Mouse (Mus musculus): Measurements from ENCODE around the gene Kif17. TPM values are rescaled to one million over a fixed set of nuclear protein-coding genes. Genes with fewer than 3 reads are reported as not detected.

Kif17 gene
- polyA plus RNA-seq, 1 experiment from 2014 or later: 3.2 TPM

GRCm38 (mm10) chr4:138316369-138316768, 66.1 kb downstream of the Kif17 start:
- H3K27ac ChIP-seq: no peak overlapping the region
- WGBS: 90% methylated on average over 6 of the region's 6 CpGs
- no peak overlapping the region for H3K4me3 ChIP-seq (replicated peaks; ENCODE audit: low read length)
- H3K4me1 ChIP-seq (replicated peaks; ENCODE audit: control insufficient read depth, insufficient read depth, low read length): no peaks in the 10 kb centered on the region
- no peak for ATAC-seq (ENCODE audit: low FRiP score)
- peaks cover 67% of the 10 kb centered on the region for H3K36me3 ChIP-seq (replicated peaks; ENCODE audit: control insufficient read depth, insufficient read depth)
- H3K9ac ChIP-seq: no peak overlapping the region
- H3K27me3 ChIP-seq (ENCODE audit: control insufficient read depth, insufficient read depth, low read length): no peaks in the 10 kb centered on the region
- H3K4me2 ChIP-seq (replicated peaks): no peak overlapping the region
- no peaks in the 10 kb centered on the region for H3K9me3 ChIP-seq (ENCODE audit: control insufficient read depth, low read length)
- no peak for DNase-seq (ENCODE audit: low spot score)

- no peaks in the 10 kb centered on the region for H3K27me3 ChIP-seq (ENCODE audit: control insufficient read depth, insufficient read depth, low read length)
- H3K9ac ChIP-seq: no peak overlapping the region
- H3K4me2 ChIP-seq (replicated peaks): no peak overlapping the region
- H3K4me3 ChIP-seq (replicated peaks; ENCODE audit: low read length): no peak overlapping the region
- no peaks in the 10 kb centered on the region for H3K9me3 ChIP-seq (ENCODE audit: control insufficient read depth, low read length)
- H3K36me3 ChIP-seq (replicated peaks; ENCODE audit: control insufficient read depth, insufficient read depth): peaks cover 44% of the 10 kb centered on the region
- no peak overlapping the region for H3K27ac ChIP-seq
- ATAC-seq (ENCODE audit: low FRiP score) (0 out of 2 replicates have a peak, but pooled peaks have one; percentile 49), DNase-seq (ENCODE audit: low spot score) (peak; percentile 56)
- H3K4me1 ChIP-seq (replicated peaks; ENCODE audit: control insufficient read depth, insufficient read depth, low read length): peaks cover 8% of the 10 kb centered on the region
- WGBS: 49% methylated on average over 6 of the region's 6 CpGs
Observed at GRCm38 (mm10) chr4:138318509-138319266, 68.5 kb downstream of the Kif17 start.

GRCm38 (mm10) chr4:138319508-138319907, 69.3 kb downstream of the Kif17 start:
- Histone ChIP-seq H3K9ac (no peak overlapping the region), H3K27ac (no peak overlapping the region), H3K36me3 (replicated peaks; ENCODE audit: control insufficient read depth, insufficient read depth) (peaks cover 36% of the 10 kb centered on the region), H3K27me3 (ENCODE audit: control insufficient read depth, insufficient read depth, low read length) (no peaks in the 10 kb centered on the region), H3K4me3 (replicated peaks; ENCODE audit: low read length) (no peak overlapping the region), H3K4me2 (replicated peaks) (no peak overlapping the region), H3K4me1 (replicated peaks; ENCODE audit: control insufficient read depth, insufficient read depth, low read length) (peaks cover 14% of the 10 kb centered on the region), H3K9me3 (ENCODE audit: control insufficient read depth, low read length) (no peaks in the 10 kb centered on the region)
- ATAC-seq (ENCODE audit: low FRiP score) (no peak), DNase-seq (ENCODE audit: low spot score) (peak; percentile 87)
- WGBS: 31% methylated on average over 10 of the region's 10 CpGs

DNA sequence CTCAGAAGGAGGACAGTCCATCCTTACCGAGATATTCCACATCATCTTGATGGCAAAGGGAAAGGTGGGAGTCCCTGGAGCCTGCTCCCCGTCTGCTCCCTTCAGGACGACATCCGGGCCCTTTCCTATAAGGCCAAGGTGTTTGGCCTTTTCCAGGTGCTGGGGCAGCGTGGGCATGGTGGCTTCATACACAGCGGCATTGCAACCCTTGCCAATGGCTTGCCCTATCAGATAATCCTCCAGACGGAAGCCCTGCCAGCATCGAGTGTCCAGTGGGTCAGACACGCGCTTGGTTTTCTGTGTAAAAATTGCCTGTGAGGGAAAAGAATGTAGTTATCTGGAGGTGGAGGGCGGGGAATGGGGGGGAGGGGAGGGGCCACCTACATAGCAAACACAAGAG, 70.5 kb downstream of the Kif17 start:
- Histone ChIP-seq H3K9ac (no peak overlapping the region), H3K4me2 (replicated peaks) (no peak overlapping the region), H3K36me3 (replicated peaks; ENCODE audit: control insufficient read depth, insufficient read depth) (peaks cover 24% of the 10 kb centered on the region), H3K4me3 (replicated peaks; ENCODE audit: low read length) (no peak overlapping the region), H3K4me1 (replicated peaks; ENCODE audit: control insufficient read depth, insufficient read depth, low read length) (peaks cover 18% of the 10 kb centered on the region), H3K27me3 (ENCODE audit: control insufficient read depth, insufficient read depth, low read length) (no peaks in the 10 kb centered on the region), H3K27ac (no peak overlapping the region), H3K9me3 (ENCODE audit: control insufficient read depth, low read length) (no peaks in the 10 kb centered on the region)
- WGBS: 88% methylated on average over 11 of the region's 11 CpGs
- ATAC-seq (ENCODE audit: low FRiP score): no peak
- DNase-seq (ENCODE audit: low spot score): no peak

GRCm38 (mm10) chr4:138321488-138321887, 71.3 kb downstream of the Kif17 start:
- Histone ChIP-seq H3K4me3 (replicated peaks; ENCODE audit: low read length) (no peak overlapping the region), H3K4me1 (replicated peaks; ENCODE audit: control insufficient read depth, insufficient read depth, low read length) (peaks cover 18% of the 10 kb centered on the region), H3K9me3 (ENCODE audit: control insufficient read depth, low read length) (no peaks in the 10 kb centered on the region), H3K27me3 (ENCODE audit: control insufficient read depth, insufficient read depth, low read length) (no peaks in the 10 kb centered on the region), H3K27ac (no peak overlapping the region), H3K4me2 (replicated peaks) (no peak overlapping the region), H3K9ac (no peak overlapping the region), H3K36me3 (replicated peaks; ENCODE audit: control insufficient read depth, insufficient read depth) (peaks cover 19% of the 10 kb centered on the region)
- 81% methylated on average over 7 of the region's 7 CpGs for whole genome bisulfite sequencing
- no peak for DNase-seq (ENCODE audit: low spot score)
- no peak for ATAC-seq (ENCODE audit: low FRiP score)

DNA sequence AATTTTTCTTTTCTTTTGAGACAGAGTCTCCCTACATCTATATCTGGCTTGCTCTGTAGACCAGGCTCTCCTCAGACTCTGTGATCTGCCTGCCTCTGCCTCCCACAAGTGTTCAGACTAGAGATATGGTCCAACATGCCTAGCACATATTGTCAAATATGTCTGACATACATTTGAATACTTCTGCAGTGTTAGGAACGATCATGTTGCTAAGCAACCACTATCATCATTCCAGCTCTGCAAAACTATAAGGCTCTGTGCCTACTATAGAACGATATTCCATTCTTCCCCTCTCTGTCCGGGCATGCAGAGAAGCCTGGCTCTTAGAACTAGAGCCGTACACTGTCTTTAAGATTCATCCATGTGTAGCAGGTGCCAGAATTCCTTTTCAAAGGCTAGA, 72.5 kb downstream of the Kif17 start:
- WGBS: 17% methylated on average over 4 of the region's 4 CpGs
- peaks cover 9% of the 10 kb centered on the region for H3K36me3 ChIP-seq (replicated peaks; ENCODE audit: control insufficient read depth, insufficient read depth)
- H3K4me1 ChIP-seq (replicated peaks; ENCODE audit: control insufficient read depth, insufficient read depth, low read length): peaks cover 18% of the 10 kb centered on the region
- no peak overlapping the region for H3K9ac ChIP-seq
- no peak for ATAC-seq (ENCODE audit: low FRiP score)
- H3K4me2 ChIP-seq (replicated peaks): no peak overlapping the region
- H3K27ac ChIP-seq: no peak overlapping the region
- no peaks in the 10 kb centered on the region for H3K9me3 ChIP-seq (ENCODE audit: control insufficient read depth, low read length)
- H3K27me3 ChIP-seq (ENCODE audit: control insufficient read depth, insufficient read depth, low read length): no peaks in the 10 kb centered on the region
- no peak for DNase-seq (ENCODE audit: low spot score)
- H3K4me3 ChIP-seq (replicated peaks; ENCODE audit: low read length): no peak overlapping the region

DNA sequence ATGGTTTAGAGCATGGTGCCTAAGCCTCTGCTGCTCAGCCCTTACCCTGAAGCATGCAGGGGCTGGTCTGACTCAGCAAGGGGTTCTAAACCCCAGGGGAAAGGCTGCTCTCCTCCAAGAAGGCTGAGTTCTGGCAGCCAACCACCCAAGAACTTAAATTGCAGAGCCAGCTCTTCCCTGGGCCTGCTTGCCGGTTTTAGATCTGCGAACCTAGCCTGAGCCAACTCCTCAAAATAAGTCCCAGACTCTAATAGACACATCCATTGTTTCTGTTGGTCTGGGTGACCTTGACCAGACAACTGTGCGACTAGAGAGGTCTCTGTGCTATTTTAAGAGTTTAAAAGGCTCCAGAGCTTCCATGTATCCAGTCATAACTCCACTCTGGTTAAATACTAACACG, 73.5 kb downstream of the Kif17 start:
- Histone ChIP-seq H3K4me2 (replicated peaks) (no peak overlapping the region), H3K27me3 (ENCODE audit: control insufficient read depth, insufficient read depth, low read length) (no peaks in the 10 kb centered on the region), H3K9ac (no peak overlapping the region), H3K4me1 (replicated peaks; ENCODE audit: control insufficient read depth, insufficient read depth, low read length) (peaks cover 18% of the 10 kb centered on the region), H3K9me3 (ENCODE audit: control insufficient read depth, low read length) (no peaks in the 10 kb centered on the region), H3K36me3 (replicated peaks; ENCODE audit: control insufficient read depth, insufficient read depth) (peaks cover 7% of the 10 kb centered on the region), H3K4me3 (replicated peaks; ENCODE audit: low read length) (no peak overlapping the region), H3K27ac (peak overlapping the region; percentile 16; the same call in 1 of the 2 replicates)
- WGBS: 68% methylated on average over 4 of the region's 4 CpGs
- no peak for DNase-seq (ENCODE audit: low spot score)
- ATAC-seq (ENCODE audit: low FRiP score): no peak

GRCm38 (mm10) chr4:138324451-138324850, 74.2 kb downstream of the Kif17 start:
- no peak overlapping the region for H3K27ac ChIP-seq
- 94% methylated on average over 3 of the region's 3 CpGs for WGBS
- no peak for DNase-seq (ENCODE audit: low spot score)

GRCm38 (mm10) chr4:138325466-138326076, 75.3 kb downstream of the Kif17 start:
- H3K4me2 ChIP-seq (replicated peaks): peak overlapping the region; percentile 53
- H3K36me3 ChIP-seq (replicated peaks; ENCODE audit: control insufficient read depth, insufficient read depth): no peaks in the 10 kb centered on the region; the same call in 1 of the 2 replicates
- peak overlapping the region; percentile 91 for H3K27ac ChIP-seq
- peak; percentile 82 for DNase-seq (ENCODE audit: low spot score)
- ATAC-seq (ENCODE audit: low FRiP score): peak; percentile 89
- under 1% methylated on average over 40 of the region's 45 CpGs for WGBS
- peak overlapping the region; percentile 85 for H3K9ac ChIP-seq
- no peaks in the 10 kb centered on the region for H3K9me3 ChIP-seq (ENCODE audit: control insufficient read depth, low read length)
- no peaks in the 10 kb centered on the region for H3K27me3 ChIP-seq (ENCODE audit: control insufficient read depth, insufficient read depth, low read length)
- peaks cover 18% of the 10 kb centered on the region for H3K4me1 ChIP-seq (replicated peaks; ENCODE audit: control insufficient read depth, insufficient read depth, low read length)
- peak overlapping the region; percentile 81 for H3K4me3 ChIP-seq (replicated peaks; ENCODE audit: low read length)

More at GRCm38 (mm10) chr4:138324451-138324850, 74.2 kb downstream of the Kif17 start:
- no peaks in the 10 kb centered on the region for H3K9me3 ChIP-seq (ENCODE audit: control insufficient read depth, low read length)
- no peaks in the 10 kb centered on the region for H3K27me3 ChIP-seq (ENCODE audit: control insufficient read depth, insufficient read depth, low read length)
- no peak overlapping the region for H3K4me2 ChIP-seq (replicated peaks)
- peaks cover 18% of the 10 kb centered on the region for H3K4me1 ChIP-seq (replicated peaks; ENCODE audit: control insufficient read depth, insufficient read depth, low read length)
- no peak overlapping the region for H3K4me3 ChIP-seq (replicated peaks; ENCODE audit: low read length)
- peaks cover 4% of the 10 kb centered on the region; the same call in 1 of the 2 replicates for H3K36me3 ChIP-seq (replicated peaks; ENCODE audit: control insufficient read depth, insufficient read depth)
- H3K9ac ChIP-seq: no peak overlapping the region
- ATAC-seq (ENCODE audit: low FRiP score): no peak

Measured in hindbrain, embryonic 14.5 days (tissue).